Mouse (Mus musculus) stomach, embryonic 15.5 days (tissue): Measurements from ENCODE around the gene Ablim2. TPM values are rescaled to one million over a fixed set of nuclear protein-coding genes. Genes with fewer than 3 reads are reported as not detected.
A peak's percentile ranks its signal among the peaks of the same experiment; 100 is the strongest.

Experiments
- ATAC-seq: fragments of 200-750 bp; cut with Nextera tagmentation; 2 replicates; pipeline ENCODE4 v1.8.0; 2017; ENCODE audit warnings: low read depth, moderate number of reproducible peaks, moderate TSS enrichment; ENCODE audit not compliant: insufficient read depth, low FRiP score
- H3K27ac ChIP-seq: fragments of 300-500 bp; sonication (generic); 2 replicates; pipeline ENCODE4 v1.5.1; 2015; ENCODE audit warnings: mild to moderate bottlenecking, inconsistent platforms
- H3K27me3 ChIP-seq: fragments of 300-500 bp; sonication (generic); replicated peaks from 2 replicates; pipeline ENCODE4 v1.6.1; 2015; ENCODE audit warnings: inconsistent platforms
- H3K36me3 ChIP-seq: fragments of 300-500 bp; sonication (generic); 2 replicates; pipeline ENCODE4 v1.6.1; 2015; ENCODE audit warnings: inconsistent platforms
- H3K4me1 ChIP-seq: fragments of 300-500 bp; sonication (generic); 2 replicates; pipeline ENCODE4 v1.6.1; 2015; ENCODE audit warnings: inconsistent platforms
- H3K4me2 ChIP-seq: fragments of 300-500 bp; sonication (generic); 2 replicates; pipeline ENCODE4 v1.6.1; 2015; ENCODE audit warnings: mild to moderate bottlenecking, inconsistent platforms
- H3K4me3 ChIP-seq: fragments of 300-500 bp; sonication (generic); replicated peaks from 2 replicates; pipeline ENCODE4 v1.5.1; 2015; ENCODE audit warnings: inconsistent platforms
- H3K9ac ChIP-seq: fragments of 300-500 bp; sonication (generic); 2 replicates; pipeline ENCODE4 v1.6.1; 2015; ENCODE audit warnings: inconsistent platforms
- H3K9me3 ChIP-seq: fragments of 300-500 bp; sonication (generic); 2 replicates; pipeline ENCODE4 v1.6.1; 2016; ENCODE audit warnings: inconsistent platforms
- WGBS: fragments of 180-500 bp; shearing (Covaris S2); methylation state at CpG from one replicate; pipeline ENCODE4 v1.1.7; 2015; 5-methylcytosine and 5-hydroxymethylcytosine counted together
- polyA plus RNA-seq: library from polyadenylated mRNA; unstranded; fragments of >200 nt; fragmentation: Nextera tagmentation; extraction: Ambion mirVana; gene quantifications from 2 replicates; pipeline ENCODE4 v1.2.1, GENCODE M21; 2015

The Ablim2 gene
- polyA plus RNA-seq, 1 experiment from 2014 or later: 2.8 TPM

DNA sequence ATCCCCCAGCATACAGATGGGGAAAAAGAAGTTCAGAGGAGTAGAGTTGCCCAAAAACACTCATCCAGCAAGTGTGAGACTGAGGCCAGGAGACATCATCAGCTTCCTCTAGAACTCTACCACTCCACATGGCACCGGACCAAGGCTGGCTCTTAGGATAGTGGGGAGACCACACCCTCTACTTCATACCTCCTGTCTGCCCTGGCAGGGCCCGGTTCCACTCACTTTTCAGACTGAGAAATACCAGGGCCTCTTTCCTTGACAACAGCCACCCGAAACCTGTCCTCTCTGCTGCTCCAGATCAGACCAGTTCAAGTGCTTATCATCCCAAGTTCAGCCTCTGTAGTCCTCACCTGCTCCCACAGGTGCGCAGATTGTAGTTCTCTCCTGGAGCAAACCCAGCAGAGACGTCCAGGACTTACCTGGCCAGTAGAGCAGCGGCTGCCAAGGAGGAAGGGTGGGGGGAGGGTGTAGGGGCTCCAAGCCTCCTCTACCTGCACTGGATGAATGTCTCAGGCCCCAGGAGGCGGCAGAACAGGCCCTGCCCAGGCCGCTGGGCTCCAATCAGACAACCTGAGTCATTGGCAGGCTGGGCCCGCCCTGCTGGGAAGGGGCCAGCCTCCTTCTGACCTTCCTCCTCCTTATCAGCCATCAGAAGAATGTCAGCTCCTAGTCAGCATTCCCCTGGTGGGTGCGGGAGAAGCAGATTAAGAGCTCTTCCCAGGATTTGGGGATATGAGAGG lies 18.0 kb upstream of the Ablim2 start, which contains the start of gene Sh3tc1:
Sh3tc1 (minus strand) TSS at position 452 of the 743 bp plus-strand sequence.
- H3K27me3 ChIP-seq: no peaks in the 10 kb centered on the region; the same call in 1 of the 2 replicates
- peak within 1 kb of the TSS; percentile 24; the same call in 1 of the 2 replicates for H3K4me2 ChIP-seq
- peaks cover 25% of the 10 kb centered on the region for H3K4me1 ChIP-seq
- H3K9ac ChIP-seq: no peak within 1 kb of the TSS
- H3K4me3 ChIP-seq: no peak within 1 kb of the TSS
- no peaks in the 10 kb centered on the region for H3K36me3 ChIP-seq
- 27% methylated on average over 10 of the region's 10 CpGs for WGBS
- peak within 1 kb of the TSS; percentile 54; the same call in 1 of the 2 replicates for H3K27ac ChIP-seq
- ATAC-seq: peak; percentile 85
- H3K9me3 ChIP-seq: no peaks in the 10 kb centered on the region

DNA sequence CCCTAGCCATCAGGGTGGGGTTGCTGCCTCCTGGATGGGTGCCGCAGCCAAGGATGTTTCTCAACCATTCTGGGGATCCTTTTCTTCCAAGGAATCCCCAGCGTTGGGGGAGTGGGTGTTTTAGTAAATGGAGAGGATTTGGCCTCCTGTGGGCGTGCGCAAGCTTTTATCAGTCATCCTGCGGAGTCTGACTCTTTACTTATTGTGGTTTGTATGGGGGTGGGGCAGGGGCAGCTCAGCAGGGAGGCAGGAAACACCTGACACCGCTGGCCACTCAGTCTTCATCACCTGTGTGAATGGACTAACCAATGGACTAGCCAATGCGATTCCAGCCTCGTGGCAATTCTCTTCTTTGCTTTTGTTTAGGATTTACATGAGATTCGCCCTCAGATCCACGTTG lies 17.0 kb upstream of the Ablim2 start:
- Histone ChIP-seq H3K4me2 (no peak overlapping the region), H3K27me3 (no peaks in the 10 kb centered on the region; the same call in 1 of the 2 replicates), H3K27ac (peak overlapping the region; percentile 54; the same call in 1 of the 2 replicates), H3K4me3 (no peak overlapping the region), H3K9me3 (no peaks in the 10 kb centered on the region), H3K9ac (no peak overlapping the region), H3K4me1 (peaks cover 25% of the 10 kb centered on the region), H3K36me3 (no peaks in the 10 kb centered on the region)
- WGBS: 17% methylated on average over 10 of the region's 10 CpGs
- ATAC-seq: no peak

DNA sequence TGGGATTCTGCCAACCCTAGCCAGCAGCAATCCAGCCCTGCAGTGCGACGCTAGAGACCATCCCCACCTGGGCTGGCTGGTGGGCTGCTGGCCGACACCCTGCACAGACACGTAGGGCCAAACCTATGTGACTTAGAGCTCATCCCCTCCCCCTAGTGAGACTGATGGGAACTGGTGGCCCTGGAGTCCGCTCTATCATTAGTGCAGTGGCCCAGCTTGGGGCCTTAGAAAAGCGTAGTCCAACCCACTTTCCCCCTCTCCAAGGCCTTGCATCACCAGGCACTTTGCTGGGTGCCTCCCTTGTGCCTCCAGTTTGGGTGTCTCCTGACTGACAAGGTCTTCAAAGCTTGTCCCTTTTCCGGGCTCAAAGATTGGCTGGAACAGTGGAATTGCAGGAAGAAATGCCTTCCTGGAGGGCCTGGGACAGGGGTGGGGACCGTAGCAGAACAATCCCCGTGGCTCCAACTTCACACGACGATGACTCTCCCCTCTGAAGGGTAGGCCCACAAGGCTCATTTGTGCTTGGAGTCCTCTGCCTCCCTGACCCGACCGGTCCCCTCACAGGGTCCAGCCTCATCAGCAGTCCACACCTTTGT lies 16.4 kb upstream of the Ablim2 start:
- H3K27ac ChIP-seq: no peak overlapping the region
- WGBS: 44% methylated on average over 13 of the region's 13 CpGs
- H3K9me3 ChIP-seq: no peaks in the 10 kb centered on the region
- H3K4me3 ChIP-seq: no peak overlapping the region
- peaks cover 25% of the 10 kb centered on the region for H3K4me1 ChIP-seq
- no peak overlapping the region for H3K4me2 ChIP-seq
- H3K27me3 ChIP-seq: no peaks in the 10 kb centered on the region; the same call in 1 of the 2 replicates
- H3K9ac ChIP-seq: no peak overlapping the region
- no peak for ATAC-seq
- H3K36me3 ChIP-seq: no peaks in the 10 kb centered on the region

DNA sequence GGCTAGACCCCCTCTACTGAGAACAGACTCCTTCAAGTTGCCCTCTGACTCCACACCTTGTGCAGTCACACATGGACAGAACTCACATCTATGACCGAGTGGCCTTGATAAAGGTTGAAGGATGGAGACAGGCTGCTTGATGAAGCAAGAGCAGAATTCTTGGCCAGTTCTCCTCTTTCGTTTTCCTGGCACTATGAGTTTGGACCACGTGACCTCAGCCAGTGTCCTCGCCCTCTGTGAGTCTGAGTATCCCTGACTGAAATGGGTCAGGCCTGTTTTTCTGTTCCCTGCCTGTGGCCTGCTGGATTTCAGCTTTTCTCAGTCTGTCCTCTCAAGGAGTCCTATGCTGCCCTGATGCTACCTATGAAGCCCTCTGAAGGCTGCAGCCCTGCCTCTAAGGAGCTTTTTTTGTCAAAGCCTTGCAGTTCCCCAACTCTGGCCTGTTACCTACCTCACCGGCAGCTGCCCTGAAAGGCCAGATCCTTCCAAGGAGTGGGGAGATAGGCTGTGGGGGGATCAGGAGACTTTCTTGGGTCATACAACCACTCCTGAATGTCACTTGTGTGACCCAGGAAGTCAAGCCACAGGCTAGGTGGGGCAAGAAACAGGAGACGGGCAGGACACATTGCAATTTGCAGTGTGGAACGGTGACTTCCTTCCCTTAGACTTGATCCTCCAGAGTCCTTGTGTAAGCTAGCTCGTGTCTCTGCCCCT lies 14.3 kb upstream of the Ablim2 start:
- WGBS: 67% methylated on average over 8 of the region's 8 CpGs
- H3K27ac ChIP-seq: no peak overlapping the region
- H3K4me1 ChIP-seq: peaks cover 20% of the 10 kb centered on the region
- no peak for ATAC-seq
- no peak overlapping the region for H3K4me3 ChIP-seq
- no peaks in the 10 kb centered on the region; the same call in 1 of the 2 replicates for H3K27me3 ChIP-seq
- no peak overlapping the region for H3K9ac ChIP-seq
- no peak overlapping the region for H3K4me2 ChIP-seq
- H3K36me3 ChIP-seq: no peaks in the 10 kb centered on the region
- H3K9me3 ChIP-seq: no peaks in the 10 kb centered on the region

DNA sequence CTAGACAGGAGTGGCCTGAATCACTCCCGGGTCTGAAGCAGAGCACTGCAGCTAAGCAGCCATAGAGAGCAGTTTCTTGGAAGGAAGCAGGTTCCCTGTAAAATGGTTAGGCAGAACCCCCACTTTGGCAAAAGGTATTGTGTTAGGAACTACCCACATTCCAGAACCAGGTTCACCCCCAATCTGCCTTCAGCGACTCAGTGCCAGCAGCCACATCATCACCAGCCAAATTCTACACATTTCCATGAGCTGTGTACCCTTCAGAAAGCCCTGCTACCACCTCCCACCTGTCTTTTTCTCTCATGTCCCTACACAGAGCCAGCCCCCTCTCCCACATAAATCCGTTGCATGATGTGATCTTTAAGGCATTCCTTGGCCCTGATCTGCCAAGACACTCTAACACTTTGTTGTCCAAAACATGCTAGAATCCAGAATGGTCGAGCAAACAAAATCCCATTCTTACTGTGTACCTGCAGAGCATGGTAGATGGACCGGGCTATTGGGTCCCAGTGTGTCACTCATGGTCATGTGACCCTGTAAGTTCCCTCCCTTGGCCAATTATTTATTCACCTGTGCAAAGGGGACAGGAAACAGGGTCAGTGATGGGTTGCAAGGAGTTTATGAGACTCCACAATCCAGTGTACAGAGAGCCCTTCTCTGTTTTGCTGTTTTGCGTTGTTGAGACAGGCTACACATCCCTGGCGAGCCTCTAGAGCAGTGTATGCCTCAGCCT lies 13.5 kb upstream of the Ablim2 start:
- no peak for ATAC-seq
- Histone ChIP-seq H3K4me3 (no peak overlapping the region), H3K9me3 (no peaks in the 10 kb centered on the region), H3K27ac (no peak overlapping the region), H3K36me3 (no peaks in the 10 kb centered on the region), H3K4me2 (no peak overlapping the region), H3K9ac (no peak overlapping the region), H3K4me1 (peaks cover 18% of the 10 kb centered on the region), H3K27me3 (no peaks in the 10 kb centered on the region; the same call in 1 of the 2 replicates)
- 76% methylated on average over 7 of the region's 7 CpGs for WGBS

DNA sequence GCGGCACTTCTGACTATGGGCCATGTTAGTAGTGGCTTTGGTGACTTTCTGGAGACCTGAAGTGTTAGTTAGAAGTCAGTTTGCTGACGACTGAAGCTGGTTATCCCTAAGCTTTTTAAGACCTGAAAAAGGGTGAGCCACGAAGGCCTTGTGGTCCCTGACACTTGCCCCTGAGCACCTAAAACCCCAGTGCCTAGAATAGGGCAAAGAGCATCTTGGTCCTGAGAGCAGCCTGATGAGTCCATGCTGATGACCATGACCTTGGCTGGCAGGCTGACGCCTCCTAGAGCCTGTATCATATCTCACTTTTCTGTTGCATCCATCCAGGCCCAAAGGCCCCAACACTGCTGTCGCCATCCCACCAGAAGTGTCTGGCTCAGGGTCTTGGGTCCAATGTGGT lies 12.3 kb upstream of the Ablim2 start:
- no peaks in the 10 kb centered on the region for H3K9me3 ChIP-seq
- no peak for ATAC-seq
- H3K36me3 ChIP-seq: no peaks in the 10 kb centered on the region
- H3K27me3 ChIP-seq: no peaks in the 10 kb centered on the region; the same call in 1 of the 2 replicates
- peaks cover 8% of the 10 kb centered on the region for H3K4me1 ChIP-seq
- 83% methylated on average over 5 of the region's 5 CpGs for WGBS
- H3K9ac ChIP-seq: no peak overlapping the region
- no peak overlapping the region for H3K27ac ChIP-seq
- H3K4me3 ChIP-seq: no peak overlapping the region
- no peak overlapping the region for H3K4me2 ChIP-seq

DNA sequence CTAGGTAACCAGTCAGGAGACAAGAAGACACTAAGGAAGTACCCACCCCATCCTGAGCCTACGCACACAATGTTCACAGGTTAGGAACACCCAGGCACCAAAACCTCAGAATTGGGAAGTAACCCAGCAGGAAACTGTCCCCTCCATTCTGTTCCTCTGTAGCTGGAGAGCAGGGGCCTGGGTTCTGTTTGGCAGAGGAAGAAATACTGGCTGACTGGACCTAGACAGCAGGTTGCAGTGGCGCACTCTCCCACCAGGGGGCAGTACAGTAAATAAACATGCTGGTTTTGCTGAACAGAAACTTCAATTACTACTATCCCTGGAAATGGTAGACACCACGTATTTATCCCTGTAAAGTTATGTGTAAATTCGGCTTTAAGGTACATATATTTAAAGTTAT lies 10.8 kb upstream of the Ablim2 start:
- H3K4me3 ChIP-seq: no peak overlapping the region
- WGBS: 25% methylated on average over 4 of the region's 4 CpGs
- ATAC-seq: no peak
- no peaks in the 10 kb centered on the region for H3K4me1 ChIP-seq
- H3K9me3 ChIP-seq: no peaks in the 10 kb centered on the region
- no peak overlapping the region for H3K9ac ChIP-seq
- H3K4me2 ChIP-seq: no peak overlapping the region
- no peak overlapping the region for H3K27ac ChIP-seq
- H3K27me3 ChIP-seq: no peaks in the 10 kb centered on the region
- H3K36me3 ChIP-seq: no peaks in the 10 kb centered on the region

DNA sequence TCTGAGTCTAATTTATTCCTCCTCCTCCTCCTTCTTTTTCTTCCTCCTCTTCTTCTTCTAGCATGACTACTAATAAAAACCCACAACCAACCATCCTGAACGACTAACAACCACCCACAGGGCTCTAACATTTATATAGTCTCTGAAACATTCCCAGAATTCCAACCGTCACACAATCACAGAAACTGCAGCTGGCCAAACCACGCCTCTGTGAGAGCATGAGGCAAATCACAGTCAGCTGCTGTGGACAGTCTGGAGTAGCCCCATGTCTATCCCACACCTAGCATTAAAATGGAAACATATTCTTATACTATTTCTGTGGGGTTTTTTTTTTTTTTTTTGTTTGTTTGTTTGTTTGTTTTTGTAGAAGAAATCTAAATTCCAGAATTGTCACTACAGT lies 8.3 kb upstream of the Ablim2 start:
- H3K27me3 ChIP-seq: no peaks in the 10 kb centered on the region
- H3K36me3 ChIP-seq: no peaks in the 10 kb centered on the region
- H3K9me3 ChIP-seq: no peaks in the 10 kb centered on the region
- no peak overlapping the region for H3K4me2 ChIP-seq
- WGBS: 54% methylated on average over 3 of the region's 3 CpGs
- ATAC-seq: no peak
- no peak overlapping the region for H3K27ac ChIP-seq
- H3K4me1 ChIP-seq: no peaks in the 10 kb centered on the region
- H3K4me3 ChIP-seq: no peak overlapping the region
- H3K9ac ChIP-seq: no peak overlapping the region

DNA sequence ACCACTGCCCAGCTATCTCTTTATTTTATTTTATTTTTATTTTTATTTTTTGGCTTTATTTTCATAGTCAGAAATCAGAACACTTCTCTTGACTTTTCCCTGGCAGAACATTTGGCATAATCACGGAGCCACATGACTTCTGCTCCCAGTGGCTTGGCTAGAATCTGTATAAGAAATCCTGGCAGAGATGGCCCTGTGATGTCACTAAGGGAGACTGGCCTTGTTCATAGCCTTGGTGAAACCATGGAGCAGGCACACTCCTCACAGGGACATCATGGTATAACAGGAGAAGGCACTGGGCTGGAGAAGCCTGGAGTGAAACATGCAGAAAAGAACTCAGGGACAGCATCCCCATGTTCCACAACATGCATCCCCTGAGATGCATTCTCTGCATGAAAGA lies 7.7 kb upstream of the Ablim2 start:
- Histone ChIP-seq H3K4me3 (no peak overlapping the region), H3K9me3 (no peaks in the 10 kb centered on the region), H3K27me3 (no peaks in the 10 kb centered on the region), H3K27ac (no peak overlapping the region), H3K4me1 (no peaks in the 10 kb centered on the region), H3K9ac (no peak overlapping the region), H3K4me2 (no peak overlapping the region), H3K36me3 (no peaks in the 10 kb centered on the region)
- ATAC-seq: no peak
- 81% methylated on average over 1 of the region's 1 CpGs for WGBS

DNA sequence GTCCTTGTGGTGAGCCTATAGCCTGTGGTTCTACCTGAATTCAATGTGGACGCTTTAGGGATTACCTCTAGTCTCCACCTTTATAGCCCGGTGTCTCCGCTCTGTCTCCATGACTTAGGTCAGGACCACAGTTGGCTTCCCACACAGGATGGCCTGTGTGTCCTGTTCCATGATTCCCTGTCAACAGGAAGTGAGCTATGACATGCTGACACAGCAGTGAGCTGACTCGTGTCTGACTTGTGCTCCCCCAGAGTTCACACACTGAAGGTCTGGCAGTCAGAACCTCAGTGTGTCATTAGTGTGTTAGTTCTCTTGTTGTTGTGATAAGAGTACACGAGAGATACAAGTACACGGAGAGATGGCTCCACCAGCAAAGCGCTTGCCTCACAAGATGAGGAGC lies 6.7 kb upstream of the Ablim2 start:
- no peaks in the 10 kb centered on the region for H3K4me1 ChIP-seq
- no peak overlapping the region for H3K4me3 ChIP-seq
- H3K9me3 ChIP-seq: no peaks in the 10 kb centered on the region
- 78% methylated on average over 7 of the region's 7 CpGs for whole genome bisulfite sequencing
- H3K36me3 ChIP-seq: no peaks in the 10 kb centered on the region
- H3K4me2 ChIP-seq: no peak overlapping the region
- no peak for ATAC-seq
- peaks cover 4% of the 10 kb centered on the region; the same call in 1 of the 2 replicates for H3K27me3 ChIP-seq
- no peak overlapping the region for H3K27ac ChIP-seq
- H3K9ac ChIP-seq: no peak overlapping the region

DNA sequence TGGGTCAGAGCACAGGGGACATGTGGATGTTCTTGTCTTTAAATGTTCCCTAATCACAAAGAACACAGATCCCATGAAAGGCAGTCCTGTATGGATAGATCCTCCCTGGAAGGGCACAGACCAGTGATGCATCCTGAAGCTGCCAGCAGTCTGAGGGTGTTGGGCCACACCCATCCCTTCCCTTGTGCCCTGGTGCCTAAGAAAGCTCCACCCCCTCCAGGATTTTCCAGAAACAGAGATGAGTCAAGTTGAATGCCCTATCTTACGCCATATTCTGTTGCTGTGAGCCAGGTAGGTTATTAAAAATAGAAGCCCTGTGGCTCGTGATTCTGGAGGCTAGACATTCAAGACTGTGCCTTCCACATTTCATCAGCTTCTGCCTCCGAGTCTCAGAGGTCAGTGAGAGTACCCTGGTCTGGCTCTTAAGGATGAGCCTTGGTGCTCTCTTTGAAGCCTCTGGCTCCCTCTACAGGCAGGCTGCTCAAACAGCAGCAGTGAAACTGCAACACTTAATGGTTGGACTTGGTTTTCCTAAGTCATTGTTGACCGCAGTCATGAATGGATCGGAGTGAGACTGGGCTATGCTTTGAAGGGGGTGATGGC lies 2.4 kb upstream of the Ablim2 start:
- Histone ChIP-seq H3K27ac (no peak overlapping the region), H3K4me3 (no peak overlapping the region), H3K4me1 (0 out of 2 replicates have a peak, but pooled peaks cover 4% of the 10 kb centered on the region), H3K36me3 (no peaks in the 10 kb centered on the region), H3K9ac (no peak overlapping the region), H3K27me3 (peaks cover 39% of the 10 kb centered on the region), H3K4me2 (no peak overlapping the region), H3K9me3 (no peaks in the 10 kb centered on the region)
- no peak for ATAC-seq
- 27% methylated on average over 5 of the region's 5 CpGs for WGBS
